Mouse (Mus musculus): ENCODE data around the gene Fam228a.
A peak's percentile ranks its signal among the peaks of the same experiment; 100 is the strongest.
"Not testable (repeated sequence)": the region's sequence is repeated elsewhere in the genome, so short reads cannot be mapped to it uniquely, and the experiment has no call there.

Gene Fam228a

GRCm38 (mm10) chr12:4738031-4738576 lies at the start of gene Fam228a:
Gene Fam228a (minus strand): TSS chr12:4738430.
- DNase-seq (ENCODE audit: low read depth) = no peak

- no peak for DNase-seq (ENCODE audit: low read depth)
These were observed 46.2 kb upstream of the Fam228a start for GRCm38 (mm10) chr12:4784466-4784865.

GRCm38 (mm10) chr12:4783598-4783997 lies 45.4 kb upstream of the Fam228a start:
- no peak for DNase-seq (ENCODE audit: low read depth)

GRCm38 (mm10) chr12:4781725-4782404 lies 43.6 kb upstream of the Fam228a start:
- not testable (repeated sequence) for DNase-seq (ENCODE audit: low read depth)

GRCm38 (mm10) chr12:4781270-4781669 lies 43.0 kb upstream of the Fam228a start:
- no peak for DNase-seq (ENCODE audit: low read depth)

GRCm38 (mm10) chr12:4780245-4780644 lies 42.0 kb upstream of the Fam228a start:
- no peak for DNase-seq (ENCODE audit: low read depth)

GRCm38 (mm10) chr12:4777734-4778133 lies 39.5 kb upstream of the Fam228a start:
- DNase-seq (ENCODE audit: low read depth) = no peak

GRCm38 (mm10) chr12:4775588-4775949 lies 37.3 kb upstream of the Fam228a start:
- DNase-seq (ENCODE audit: low read depth) = no peak

GRCm38 (mm10) chr12:4774895-4775587 lies 36.8 kb upstream of the Fam228a start:
- DNase-seq (ENCODE audit: low read depth) = peak; percentile 20

GRCm38 (mm10) chr12:4769333-4769723 lies 31.1 kb upstream of the Fam228a start:
- no peak for DNase-seq (ENCODE audit: low read depth)

GRCm38 (mm10) chr12:4768492-4769332 lies 30.5 kb upstream of the Fam228a start, which contains the start of the genes Pfn4 and Fam228b:
Gene Pfn4 (plus strand): TSS chr12:4769022.
Gene Fam228b (minus strand): TSS chr12:4769267.
- no peak for DNase-seq (ENCODE audit: low read depth)

GRCm38 (mm10) chr12:4757060-4757459 lies 18.8 kb upstream of the Fam228a start:
- DNase-seq (ENCODE audit: low read depth) = no peak

GRCm38 (mm10) chr12:4754451-4754850 lies 16.2 kb upstream of the Fam228a start:
- not testable (repeated sequence) for DNase-seq (ENCODE audit: low read depth)

GRCm38 (mm10) chr12:4744486-4744885 lies 6.3 kb upstream of the Fam228a start:
- DNase-seq (ENCODE audit: low read depth) = no peak

- peak; percentile 39 for DNase-seq (ENCODE audit: low read depth)
These were observed 4.0 kb upstream of the Fam228a start for GRCm38 (mm10) chr12:4742183-4742582.

GRCm38 (mm10) chr12:4740823-4741222 lies 2.6 kb upstream of the Fam228a start:
- peak; percentile 34 for DNase-seq (ENCODE audit: low read depth)

GRCm38 (mm10) chr12:4732332-4732731 lies 5.9 kb downstream of the Fam228a start:
- DNase-seq (ENCODE audit: low read depth) = no peak

GRCm38 (mm10) chr12:4731629-4732028 lies 6.6 kb downstream of the Fam228a start:
- no peak for DNase-seq (ENCODE audit: low read depth)

- peak; percentile 31 for DNase-seq (ENCODE audit: low read depth)
These were observed 9.1 kb downstream of the Fam228a start for GRCm38 (mm10) chr12:4729165-4729564.

- DNase-seq (ENCODE audit: low read depth) = peak; percentile 21
These were observed 18.2 kb downstream of the Fam228a start for GRCm38 (mm10) chr12:4719762-4720754.

Data from 416B (cell line).